Mouse (Mus musculus) urinary bladder, postnatal 0 days (tissue): ENCODE results near the gene Ms4a4c. TPM values are rescaled to one million over a fixed set of nuclear protein-coding genes. Genes with fewer than 3 reads are reported as not detected.

ENCODE experiments used
- polyA plus RNA-seq: library from polyadenylated mRNA; unstranded; fragments of >200 nt; fragmentation: Nextera tagmentation; extraction: Ambion mirVana; gene quantifications from 2 replicates; pipeline ENCODE4 v1.2.1, GENCODE M21; 2015

The Ms4a4c gene
- polyA plus RNA-seq: 0.64 and 1.1 TPM in 2 replicates

DNA sequence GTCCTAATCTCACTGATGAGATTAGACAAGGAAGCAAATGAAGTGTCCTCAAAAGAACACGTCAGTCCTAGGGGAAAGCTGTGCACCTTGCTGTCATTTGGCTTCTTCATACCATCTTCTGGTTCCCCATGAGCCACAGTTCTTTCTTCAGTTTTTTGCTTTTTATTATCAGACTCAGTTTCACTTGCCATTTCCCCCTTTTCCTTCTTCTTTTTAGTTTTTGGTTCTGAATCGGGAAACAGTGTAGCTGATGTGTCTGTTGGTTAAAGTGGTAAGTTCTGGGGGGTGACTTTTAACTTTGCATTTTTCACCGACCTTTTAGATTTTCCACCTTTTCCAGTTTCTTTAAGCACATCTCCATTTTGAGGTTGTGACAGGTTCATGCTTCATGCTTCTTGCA, at the start of gene Ms4a4c:
Gene Ms4a4c, plus strand, starts transcription at position 244 of the 400 bp plus-strand sequence.

DNA sequence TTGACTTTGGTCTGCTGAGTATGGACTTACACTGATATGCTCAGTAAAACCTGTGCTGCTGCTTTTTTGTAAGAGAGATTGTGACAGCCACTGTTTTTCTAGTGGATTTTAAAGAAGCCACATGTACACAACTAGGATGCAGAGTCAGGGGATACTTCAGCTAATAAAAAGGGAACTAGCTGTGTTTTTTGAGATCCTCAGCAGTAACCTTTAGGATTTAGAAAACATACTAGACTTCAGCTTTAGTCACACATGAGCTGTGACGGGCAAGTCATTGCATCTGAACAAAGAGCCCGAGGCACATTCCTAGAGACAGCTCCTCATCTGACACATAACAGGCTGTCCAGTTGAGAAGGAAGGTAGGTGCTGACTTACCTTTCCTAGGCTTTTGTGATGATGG, 29.3 kb upstream of the Ms4a4c start, which contains the start of gene Ms4a4a:
Gene Ms4a4a, plus strand, starts transcription at position 251 of the 400 bp plus-strand sequence.

GRCm38 (mm10) chr19:11443338-11443737, 38.8 kb downstream of the Ms4a4c start, which contains the start of gene Ms4a4b:
Ms4a4b (plus strand) TSS chr19:11443553.

DNA sequence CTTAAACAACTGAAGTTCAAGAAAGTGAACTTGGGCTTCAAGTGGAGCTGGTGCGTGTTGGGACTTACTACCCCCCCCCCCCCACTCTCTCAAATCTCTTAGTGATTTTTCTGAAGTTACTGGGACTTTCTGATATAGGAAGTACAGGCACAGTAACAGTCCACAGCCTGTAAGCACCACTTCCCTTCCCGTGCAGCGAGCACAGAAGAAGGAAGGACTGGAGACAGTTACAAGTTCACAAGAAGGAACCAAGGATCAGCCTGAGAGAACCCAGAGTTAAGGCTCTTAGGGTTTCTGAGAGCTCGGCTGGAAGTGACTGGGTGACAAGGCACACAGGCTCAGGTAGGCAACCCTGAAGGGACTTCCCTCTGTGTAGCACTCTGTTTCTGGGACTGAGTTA, 64.6 kb downstream of the Ms4a4c start, which contains the start of gene Ms4a6c:
Gene Ms4a6c, plus strand, starts transcription at position 152 of the 400 bp plus-strand sequence.

Other genes starting within 250 kb of the Ms4a4c start
- gene 1700025F22Rik, start 239.4 kb upstream of the Ms4a4c start, polyA plus RNA-seq: not detected in 2 replicates
- gene Ms4a13, start 208.0 kb upstream of the Ms4a4c start, polyA plus RNA-seq: not detected in 2 replicates
- gene Ms4a12, start 172.3 kb upstream of the Ms4a4c start, polyA plus RNA-seq: not detected in 2 replicates
- gene Ms4a1, start 138.5 kb upstream of the Ms4a4c start, polyA plus RNA-seq: 0.06 and 0.10 TPM in 2 replicates
- not detected in 2 replicates for gene Ms4a5, start 120.9 kb upstream of the Ms4a4c start, polyA plus RNA-seq
- 0.06 and 0.08 TPM in 2 replicates for gene Ms4a14, start 90.3 kb upstream of the Ms4a4c start, polyA plus RNA-seq
- 9.4 and 14.2 TPM in 2 replicates for gene Ms4a7, start 68.6 kb upstream of the Ms4a4c start, polyA plus RNA-seq
- 11.4 and 16.9 TPM in 2 replicates for gene Ms4a4a, start 29.2 kb upstream of the Ms4a4c start, polyA plus RNA-seq
- 0.28 TPM in 1 of 2 replicates, not detected in the other for gene Ms4a4b, start 38.8 kb downstream of the Ms4a4c start, polyA plus RNA-seq
- 15.8 and 18.6 TPM in 2 replicates for gene Ms4a6c, start 64.6 kb downstream of the Ms4a4c start, polyA plus RNA-seq
- 0.30 TPM in 1 of 2 replicates, not detected in the other for gene Gm8369, start 81.2 kb downstream of the Ms4a4c start, polyA plus RNA-seq
- 8.9 and 10.9 TPM in 2 replicates for gene Ms4a6b, start 111.7 kb downstream of the Ms4a4c start, polyA plus RNA-seq
- 37.8 and 41.1 TPM in 2 replicates for gene Ms4a4d, start 132.0 kb downstream of the Ms4a4c start, polyA plus RNA-seq
- gene Ms4a6d, start 200.1 kb downstream of the Ms4a4c start, polyA plus RNA-seq: 16.0 and 35.0 TPM in 2 replicates
- gene Ms4a2, start 218.9 kb downstream of the Ms4a4c start, polyA plus RNA-seq: 0.22 and 0.35 TPM in 2 replicates
- not detected in 2 replicates for gene Ms4a3, start 236.1 kb downstream of the Ms4a4c start, polyA plus RNA-seq